Mouse (Mus musculus): ENCODE results near the gene Dnaic1. TPM values are rescaled to one million over a fixed set of nuclear protein-coding genes. Genes with fewer than 3 reads are reported as not detected.

The Dnaic1 gene
- total and polyA plus RNA-seq, 3 experiments = 0.34 to 4.1 (median 0.89) TPM

- dilution Hi-C loops (cut with MboI; ENCODE audit: extremely low pct_ligation_motif_present, extremely low pct_unique_long_range_greater_than_20kb, low sequenced_read_pairs) = no loop called here
- Histone ChIP-seq H3K9me3 (replicated peaks; ENCODE audit: low read length) (peaks cover 17% of the 10 kb centered on the region), H3K79me2 (replicated peaks; ENCODE audit: control insufficient read depth, extremely low read depth, insufficient read depth, poor library complexity, severe bottlenecking) (no peaks in the 10 kb centered on the region), H3K27me3 (replicated peaks) (peaks cover 37% of the 10 kb centered on the region), H3K4me2 (ENCODE audit: insufficient read depth, low read depth, poor library complexity, severe bottlenecking) (no peak overlapping the region), H3K4me1 (ENCODE audit: control insufficient read depth in 1 of 2, insufficient read depth in 2 of 2) (peaks cover 18 to 35% of the 10 kb centered on the region in 2 experiments), H3K36me3 (replicated peaks in 1 of 2; ENCODE audit: control insufficient read depth in 1 of 2, insufficient read depth in 1 of 2, low read length in 1 of 2) (no peaks in the 10 kb centered on the region), H3K4me3 (replicated peaks in 1 of 3; ENCODE audit: low read depth in 2 of 3, low read length in 2 of 3, poor library complexity in 1 of 3) (no peak overlapping the region), H3K27ac (ENCODE audit: insufficient read depth, low read depth) (no peak overlapping the region), H3K9ac (ENCODE audit: insufficient read depth, low read depth) (no peak overlapping the region)
- TF ChIP-seq CTCF (conservative IDR thresholded peaks at IDR 0.05 in 1 of 2, IDR thresholded peaks at IDR 0.05 in 1 of 2; ENCODE audit: low read depth in 2 of 2, low read length in 2 of 2) (peak in 1 of 2 experiments; percentile 23; a peak in 1 of 4 replicates), ETS1 (conservative IDR thresholded peaks at IDR 0.05; ENCODE audit: low read depth, low read length) (no peak)
- no peak for DNase-seq (ENCODE audit: extremely low read depth)
- in situ Hi-C loops (cut with MboI; ENCODE audit: low pct_ligation_motif_present, low pct_unique_long_range_greater_than_20kb, low sequenced_read_pairs) = no loop called here
These were observed 65.6 kb downstream of the Dnaic1 start for GRCm38 (mm10) chr4:41635224-41635623.

DNA sequence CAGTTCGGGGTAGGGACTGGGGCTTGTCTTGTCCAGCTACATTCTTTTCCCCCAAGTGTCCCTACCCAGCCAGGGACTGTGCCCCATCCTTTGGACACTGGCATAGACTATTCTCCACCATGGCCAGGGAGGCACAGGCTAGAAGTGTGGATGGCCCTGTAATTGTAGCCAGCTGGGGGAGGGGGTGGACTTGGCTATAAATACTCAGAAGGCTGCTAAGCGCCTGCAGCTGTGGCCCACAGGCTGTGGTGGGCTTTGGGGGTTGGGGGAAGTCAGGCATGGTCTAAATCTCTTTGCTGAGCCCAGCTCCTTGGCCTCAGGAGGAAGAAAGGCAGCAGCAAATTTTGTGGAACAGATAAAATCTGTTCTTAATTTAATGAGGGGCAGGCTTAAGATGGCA is 66.3 kb downstream of the Dnaic1 start:
- TF ChIP-seq USF1 (IDR thresholded peaks at IDR 0.05; ENCODE audit: low read depth, low read length) (no peak), IRF4 (IDR thresholded peaks at IDR 0.05; ENCODE audit: low read depth, low read length) (no peak), CTCF (conservative IDR thresholded peaks at IDR 0.05 in 1 of 2, IDR thresholded peaks at IDR 0.05 in 1 of 2; ENCODE audit: low read depth in 2 of 2, low read length in 2 of 2) (no peak), MYC (IDR thresholded peaks at IDR 0.05; ENCODE audit: low read depth, low read length) (no peak), USF2 (conservative IDR thresholded peaks at IDR 0.05; ENCODE audit: low read depth, low read length) (no peak), HCFC1 (IDR thresholded peaks at IDR 0.05; ENCODE audit: low read depth, low read length) (no peak)
- H3K4me3 ChIP-seq (replicated peaks in 1 of 3; ENCODE audit: low read depth in 2 of 3, low read length in 2 of 3, poor library complexity in 1 of 3) = no peak overlapping the region
- no peaks in the 10 kb centered on the region for H3K79me2 ChIP-seq (replicated peaks; ENCODE audit: control insufficient read depth, extremely low read depth, insufficient read depth, poor library complexity, severe bottlenecking)
- dilution Hi-C loops (cut with MboI; ENCODE audit: extremely low pct_ligation_motif_present, extremely low pct_unique_long_range_greater_than_20kb, low sequenced_read_pairs) (no loop called here), in situ Hi-C loops (cut with MboI; ENCODE audit: low pct_ligation_motif_present, low pct_unique_long_range_greater_than_20kb, low sequenced_read_pairs) (no loop called here)
- H3K36me3 ChIP-seq (replicated peaks in 1 of 2; ENCODE audit: control insufficient read depth in 1 of 2, insufficient read depth in 1 of 2, low read length in 1 of 2) = no peaks in the 10 kb centered on the region
- H3K27me3 ChIP-seq (replicated peaks) = peaks cover 44% of the 10 kb centered on the region
- H3K9me3 ChIP-seq (replicated peaks; ENCODE audit: low read length) = peaks cover 17% of the 10 kb centered on the region
- H3K4me1 ChIP-seq (ENCODE audit: control insufficient read depth in 1 of 2, insufficient read depth in 2 of 2) = peaks cover 15 to 34% of the 10 kb centered on the region in 2 experiments
- H3K9ac ChIP-seq (ENCODE audit: insufficient read depth, low read depth) = no peak overlapping the region
- no peak overlapping the region for H3K27ac ChIP-seq (ENCODE audit: insufficient read depth, low read depth)
- H3K4me2 ChIP-seq (ENCODE audit: insufficient read depth, low read depth, poor library complexity, severe bottlenecking) = no peak overlapping the region
- DNase-seq (ENCODE audit: extremely low read depth) = no peak

- no peak for TF ChIP-seq MEF2A (IDR thresholded peaks at IDR 0.05; ENCODE audit: borderline replicate concordance, low read depth, low read length)
- Histone ChIP-seq H3K27me3 (replicated peaks) (peaks cover 49% of the 10 kb centered on the region), H3K9ac (ENCODE audit: insufficient read depth, low read depth) (no peak overlapping the region), H3K4me3 (replicated peaks in 1 of 3; ENCODE audit: low read depth in 2 of 3, low read length in 2 of 3, poor library complexity in 1 of 3) (no peak overlapping the region), H3K27ac (ENCODE audit: insufficient read depth, low read depth) (no peak overlapping the region), H3K36me3 (replicated peaks in 1 of 2; ENCODE audit: control insufficient read depth in 1 of 2, insufficient read depth in 1 of 2, low read length in 1 of 2) (no peaks in the 10 kb centered on the region), H3K9me3 (replicated peaks; ENCODE audit: low read length) (peaks cover 17% of the 10 kb centered on the region), H3K4me1 (ENCODE audit: control insufficient read depth in 1 of 2, insufficient read depth in 2 of 2) (peaks cover 12 to 29% of the 10 kb centered on the region in 2 experiments), H3K4me2 (ENCODE audit: insufficient read depth, low read depth, poor library complexity, severe bottlenecking) (no peak overlapping the region), H3K79me2 (replicated peaks; ENCODE audit: control insufficient read depth, extremely low read depth, insufficient read depth, poor library complexity, severe bottlenecking) (no peaks in the 10 kb centered on the region)
- in situ Hi-C loops (cut with MboI; ENCODE audit: low pct_ligation_motif_present, low pct_unique_long_range_greater_than_20kb, low sequenced_read_pairs) (no loop called here), dilution Hi-C loops (cut with MboI; ENCODE audit: extremely low pct_ligation_motif_present, extremely low pct_unique_long_range_greater_than_20kb, low sequenced_read_pairs) (no loop called here)
- DNase-seq (ENCODE audit: extremely low read depth) = no peak
These were observed 66.8 kb downstream of the Dnaic1 start for GRCm38 (mm10) chr4:41636366-41636765.

Data from CH12.LX (cell line).